Mouse (Mus musculus) testis, adult 2 months (tissue): Measurements from ENCODE around the gene Msl1. TPM values are rescaled to one million over a fixed set of nuclear protein-coding genes. Genes with fewer than 3 reads are reported as not detected.

Source experiments
- H3K27ac ChIP-seq: fragments of 200-500 bp; 2 replicates; pipeline ENCODE4 v1.5.1; 2012; ENCODE audit warnings: low read depth, low read length; ENCODE audit not compliant: control insufficient read depth, insufficient read depth
- H3K27me3 ChIP-seq: fragments of 200-500 bp; 2 replicates; pipeline ENCODE4 v1.6.1; 2012; ENCODE audit warnings: mild to moderate bottlenecking, low read length, moderate library complexity; ENCODE audit not compliant: control insufficient read depth, insufficient read depth
- H3K36me3 ChIP-seq: fragments of 200-500 bp; 2 replicates; pipeline ENCODE4 v1.6.1; 2012; ENCODE audit warnings: mild to moderate bottlenecking, low read length; ENCODE audit not compliant: control insufficient read depth, insufficient read depth
- H3K4me1 ChIP-seq: fragments of 200-500 bp; 2 replicates; pipeline ENCODE4 v1.6.1; 2012; ENCODE audit warnings: low read length; ENCODE audit not compliant: control insufficient read depth, insufficient read depth
- H3K4me3 ChIP-seq: fragments of 200-500 bp; 2 replicates; pipeline ENCODE4 v1.5.1; 2012; ENCODE audit warnings: low read depth, mild to moderate bottlenecking, low read length, moderate library complexity, mixed read lengths; ENCODE audit not compliant: control insufficient read depth
- CTCF ChIP-seq: fragments of 200-500 bp; IDR thresholded peaks from 2 replicates; pipeline ENCODE4 v1.5.1; 2012; ENCODE audit warnings: low read depth, mild to moderate bottlenecking, inconsistent platforms, low read length, moderate library complexity; ENCODE audit not compliant: control insufficient read depth, insufficient read depth, insufficient replicate concordance
- POLR2A ChIP-seq: fragments of 200-500 bp; IDR thresholded peaks from 2 replicates; pipeline ENCODE4 v1.6.1; 2012; ENCODE audit warnings: low read depth, mild to moderate bottlenecking, inconsistent platforms, low read length, moderate library complexity; ENCODE audit not compliant: control insufficient read depth
- polyA plus RNA-seq: library from polyadenylated mRNA; depleted of rRNA; stranded (reverse); fragments of >200 nt; gene quantifications from 2 replicates; pipeline ENCODE4 v1.2.3, GENCODE M21; 2012

The Msl1 gene
- polyA plus RNA-seq, 1 experiment: 143 TPM

- H3K4me3 ChIP-seq: no peak overlapping the region
- H3K36me3 ChIP-seq: no peaks in the 10 kb centered on the region
- H3K27me3 ChIP-seq: no peaks in the 10 kb centered on the region
- H3K4me1 ChIP-seq: peaks cover under 1% of the 10 kb centered on the region; the same call in 1 of the 2 replicates
- no peak for TF ChIP-seq CTCF
- no peak overlapping the region for H3K27ac ChIP-seq
Observed at GRCm38 (mm10) chr11:98756711-98757110, 38.6 kb upstream of the Msl1 start.

DNA sequence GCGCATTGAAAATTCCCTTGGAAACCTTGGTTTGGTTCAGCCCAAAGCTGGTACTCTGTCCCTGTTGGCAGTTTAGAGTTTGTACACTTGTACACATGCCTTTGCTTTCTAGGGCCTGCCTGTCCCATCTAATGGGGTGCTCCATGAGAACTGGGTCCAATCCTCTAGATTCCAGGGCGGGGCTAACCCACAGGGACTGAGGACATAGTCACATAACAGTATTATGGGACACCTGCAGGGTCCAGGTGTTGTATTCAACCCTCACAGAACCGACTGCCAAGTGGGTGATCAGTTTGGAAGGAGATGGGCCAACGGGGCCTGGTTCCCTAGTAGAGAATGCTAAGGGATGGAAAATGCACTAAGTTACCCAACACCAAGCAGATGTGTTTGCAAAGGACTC, 33.4 kb upstream of the Msl1 start:
- TF ChIP-seq CTCF (no peak), POLR2A (no peak)
- no peaks in the 10 kb centered on the region for H3K27me3 ChIP-seq
- no peak overlapping the region for H3K27ac ChIP-seq
- H3K4me3 ChIP-seq: no peak overlapping the region
- no peaks in the 10 kb centered on the region; the same call in 1 of the 2 replicates for H3K4me1 ChIP-seq
- H3K36me3 ChIP-seq: no peaks in the 10 kb centered on the region

GRCm38 (mm10) chr11:98762756-98763501, 32.4 kb upstream of the Msl1 start:
- TF ChIP-seq POLR2A (no peak), CTCF (no peak; the same call in 1 of the 2 replicates)
- H3K27ac ChIP-seq: no peak overlapping the region
- no peaks in the 10 kb centered on the region for H3K27me3 ChIP-seq
- peaks cover 4% of the 10 kb centered on the region for H3K4me1 ChIP-seq
- H3K36me3 ChIP-seq: no peaks in the 10 kb centered on the region
- no peak overlapping the region for H3K4me3 ChIP-seq

GRCm38 (mm10) chr11:98763502-98763861, 31.8 kb upstream of the Msl1 start:
- H3K27me3 ChIP-seq: no peaks in the 10 kb centered on the region

DNA sequence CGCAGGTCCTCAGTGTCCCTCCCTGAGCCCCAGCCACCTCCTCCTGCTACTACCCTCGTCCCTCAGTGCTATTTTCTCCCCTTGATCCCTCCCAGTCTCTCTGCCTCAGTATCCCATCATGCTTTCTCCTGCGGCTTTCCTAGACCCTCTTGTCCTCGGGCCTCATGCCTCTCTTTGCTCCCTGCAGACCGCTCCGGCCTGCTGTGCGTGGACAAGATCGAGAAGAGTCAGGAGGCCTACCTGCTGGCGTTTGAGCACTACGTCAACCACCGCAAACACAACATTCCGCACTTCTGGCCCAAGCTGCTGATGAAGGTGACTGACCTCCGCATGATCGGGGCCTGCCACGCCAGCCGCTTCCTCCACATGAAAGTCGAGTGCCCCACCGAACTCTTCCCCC, 31.2 kb upstream of the Msl1 start:
- Histone ChIP-seq H3K36me3 (no peaks in the 10 kb centered on the region), H3K4me3 (no peak overlapping the region), H3K4me1 (peaks cover 13% of the 10 kb centered on the region), H3K27ac (no peak overlapping the region), H3K27me3 (no peaks in the 10 kb centered on the region)
- TF ChIP-seq CTCF (no peak), POLR2A (no peak)

More at GRCm38 (mm10) chr11:98763502-98763861, 31.8 kb upstream of the Msl1 start:
- Histone ChIP-seq H3K4me1 (peaks cover 9% of the 10 kb centered on the region), H3K36me3 (no peaks in the 10 kb centered on the region), H3K27ac (no peak overlapping the region), H3K4me3 (no peak overlapping the region)
- TF ChIP-seq POLR2A (no peak), CTCF (no peak)

DNA sequence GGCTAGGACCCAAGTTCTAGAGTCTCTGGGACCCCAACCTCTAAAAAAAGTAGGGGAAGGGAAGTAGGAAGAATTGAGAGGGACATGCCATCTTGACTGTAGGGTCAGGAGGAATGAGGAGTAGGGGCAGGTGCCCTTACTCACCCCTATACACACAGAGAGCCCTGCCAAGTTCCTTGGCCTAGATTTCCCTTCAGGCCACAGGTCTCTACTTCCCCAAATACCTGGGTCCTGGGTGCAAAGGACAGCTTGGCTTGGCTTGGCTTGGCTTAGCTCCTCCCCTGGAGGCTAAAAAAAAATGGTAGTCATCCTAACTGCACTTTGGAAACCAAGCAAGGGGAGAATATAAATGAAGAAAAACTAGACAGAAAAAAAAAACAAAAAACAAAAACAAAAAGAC, 30.6 kb upstream of the Msl1 start:
- H3K27ac ChIP-seq: no peak overlapping the region
- peaks cover 13% of the 10 kb centered on the region for H3K4me1 ChIP-seq
- no peaks in the 10 kb centered on the region for H3K27me3 ChIP-seq
- H3K4me3 ChIP-seq: no peak overlapping the region
- H3K36me3 ChIP-seq: no peaks in the 10 kb centered on the region
- TF ChIP-seq POLR2A (no peak), CTCF (no peak)

DNA sequence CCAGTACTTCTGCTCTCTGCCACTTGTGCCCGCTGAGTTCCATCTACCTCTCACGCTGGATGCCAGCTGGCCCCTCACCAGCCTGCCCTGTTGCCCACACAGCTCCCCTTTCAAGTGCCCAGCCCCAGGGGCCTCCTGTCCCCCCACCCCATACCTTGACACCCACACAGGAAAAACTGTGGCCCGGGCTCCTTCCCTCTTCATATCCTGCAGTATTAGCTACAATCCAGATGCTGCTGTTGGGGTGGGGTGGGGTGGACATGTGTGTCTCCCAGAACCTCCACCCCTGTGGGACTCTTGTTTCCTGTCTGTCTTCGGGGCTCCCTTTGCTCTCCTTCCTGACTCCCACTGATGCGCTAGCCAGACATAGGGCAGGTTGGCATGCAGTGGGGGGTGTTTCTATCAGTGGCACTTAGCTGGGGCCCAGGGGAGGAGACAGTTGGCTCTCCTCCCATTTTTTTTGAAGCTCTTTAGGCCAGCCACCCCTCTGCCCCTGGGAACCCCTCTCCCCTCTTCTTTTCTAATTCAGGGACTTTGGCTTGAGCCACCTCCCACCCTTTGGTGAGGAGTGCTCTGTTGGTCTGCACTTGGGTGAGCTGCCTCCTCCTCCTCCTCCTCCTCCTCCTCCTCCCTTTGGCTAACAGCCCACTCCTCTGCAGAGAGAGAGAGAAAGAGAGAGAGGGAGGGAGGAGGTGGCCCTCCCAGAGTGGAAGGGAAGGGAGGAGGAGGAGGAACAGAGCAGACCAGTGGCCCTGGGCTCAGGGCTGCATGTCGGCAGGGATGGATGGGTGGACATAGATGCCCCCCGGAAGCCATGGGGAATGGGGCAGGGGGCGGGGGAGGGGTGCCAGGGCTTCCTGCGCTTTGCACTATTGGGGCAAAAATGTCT, 29.7 kb upstream of the Msl1 start:
- Histone ChIP-seq H3K4me3 (no peak overlapping the region), H3K27ac (no peak overlapping the region), H3K36me3 (no peaks in the 10 kb centered on the region), H3K4me1 (peaks cover 18% of the 10 kb centered on the region), H3K27me3 (no peaks in the 10 kb centered on the region)
- TF ChIP-seq POLR2A (no peak), CTCF (no peak)

GRCm38 (mm10) chr11:98766346-98766745, 29.0 kb upstream of the Msl1 start:
- Histone ChIP-seq H3K4me3 (no peak overlapping the region), H3K4me1 (peaks cover 18% of the 10 kb centered on the region)

More at GRCm38 (mm10) chr11:98766346-98766745, 29.0 kb upstream of the Msl1 start:
- TF ChIP-seq POLR2A (no peak), CTCF (no peak)
- Histone ChIP-seq H3K36me3 (no peaks in the 10 kb centered on the region), H3K27me3 (no peaks in the 10 kb centered on the region), H3K27ac (no peak overlapping the region)
